Mouse (Mus musculus) midbrain, embryonic 16.5 days (tissue): Measurements from ENCODE around the gene Tenm3. TPM values are rescaled to one million over a fixed set of nuclear protein-coding genes. Genes with fewer than 3 reads are reported as not detected.

Source experiments
- ATAC-seq: fragments of 200-750 bp; cut with Nextera tagmentation; 2 replicates; pipeline ENCODE4 v1.8.0; 2017; ENCODE audit warnings: moderate TSS enrichment
- H3K27ac ChIP-seq: fragments of 300-500 bp; sonication (generic); 2 replicates; pipeline ENCODE4 v1.5.1; 2014; ENCODE audit warnings: mild to moderate bottlenecking, low read length, mixed read lengths
- H3K27me3 ChIP-seq: fragments of 300-500 bp; sonication (generic); 2 replicates; pipeline ENCODE4 v1.6.1; 2014; ENCODE audit warnings: low read depth, low read length, mixed read lengths; ENCODE audit not compliant: control insufficient read depth, insufficient read depth
- H3K36me3 ChIP-seq: fragments of 300-500 bp; sonication (generic); 2 replicates; pipeline ENCODE4 v1.6.1; 2014; ENCODE audit warnings: mild to moderate bottlenecking, low read length, moderate library complexity, mixed read lengths; ENCODE audit not compliant: control insufficient read depth, insufficient read depth
- H3K4me1 ChIP-seq: fragments of 300-500 bp; sonication (generic); 2 replicates; pipeline ENCODE4 v1.6.1; 2014; ENCODE audit warnings: mild to moderate bottlenecking, low read length, mixed read lengths; ENCODE audit not compliant: control insufficient read depth, insufficient read depth
- H3K4me2 ChIP-seq: fragments of 300-500 bp; sonication (generic); 2 replicates; pipeline ENCODE4 v1.6.1; 2014; ENCODE audit warnings: mild to moderate bottlenecking, low read length, mixed read lengths
- H3K4me3 ChIP-seq: fragments of 300-500 bp; sonication (generic); 2 replicates; pipeline ENCODE4 v1.5.1; 2014; ENCODE audit warnings: low read depth, mild to moderate bottlenecking, low read length, moderate library complexity, mixed read lengths
- H3K9ac ChIP-seq: fragments of 300-500 bp; sonication (generic); 2 replicates; pipeline ENCODE4 v1.6.1; 2014; ENCODE audit warnings: low read depth, low read length, mixed read lengths
- H3K9me3 ChIP-seq: fragments of 300-500 bp; sonication (generic); replicated peaks from 2 replicates; pipeline ENCODE4 v1.6.1; 2014; ENCODE audit warnings: mild to moderate bottlenecking, low read length, mixed read lengths; ENCODE audit not compliant: control insufficient read depth, poor library complexity, severe bottlenecking
- WGBS: fragments of 180-500 bp; shearing (Covaris S2); extraction: QIAGEN DNeasy Blood & Tissue Kit; methylation state at CpG from one replicate; pipeline ENCODE4 v1.1.7; 2014; 5-methylcytosine and 5-hydroxymethylcytosine counted together
- polyA plus RNA-seq: library from polyadenylated mRNA; unstranded; fragments of >200 nt; fragmentation: Nextera tagmentation; extraction: Ambion mirVana; gene quantifications from 2 replicates; pipeline ENCODE4 v1.2.1, GENCODE M21; 2015

Tenm3 gene
- polyA plus RNA-seq, 1 experiment from 2014 or later: 37.4 TPM

GRCm38 (mm10) chr8:48793729-48794128 is 50.0 kb downstream of the Tenm3 start:
- Histone ChIP-seq H3K9me3 (no peaks in the 10 kb centered on the region), H3K9ac (no peak overlapping the region), H3K27ac (no peak overlapping the region), H3K27me3 (no peaks in the 10 kb centered on the region), H3K4me3 (no peak overlapping the region), H3K4me2 (no peak overlapping the region), H3K36me3 (no peaks in the 10 kb centered on the region), H3K4me1 (peaks cover 3% of the 10 kb centered on the region; the same call in 1 of the 2 replicates)
- 33% methylated on average over 8 of the region's 8 CpGs for WGBS
- no peak for ATAC-seq

DNA sequence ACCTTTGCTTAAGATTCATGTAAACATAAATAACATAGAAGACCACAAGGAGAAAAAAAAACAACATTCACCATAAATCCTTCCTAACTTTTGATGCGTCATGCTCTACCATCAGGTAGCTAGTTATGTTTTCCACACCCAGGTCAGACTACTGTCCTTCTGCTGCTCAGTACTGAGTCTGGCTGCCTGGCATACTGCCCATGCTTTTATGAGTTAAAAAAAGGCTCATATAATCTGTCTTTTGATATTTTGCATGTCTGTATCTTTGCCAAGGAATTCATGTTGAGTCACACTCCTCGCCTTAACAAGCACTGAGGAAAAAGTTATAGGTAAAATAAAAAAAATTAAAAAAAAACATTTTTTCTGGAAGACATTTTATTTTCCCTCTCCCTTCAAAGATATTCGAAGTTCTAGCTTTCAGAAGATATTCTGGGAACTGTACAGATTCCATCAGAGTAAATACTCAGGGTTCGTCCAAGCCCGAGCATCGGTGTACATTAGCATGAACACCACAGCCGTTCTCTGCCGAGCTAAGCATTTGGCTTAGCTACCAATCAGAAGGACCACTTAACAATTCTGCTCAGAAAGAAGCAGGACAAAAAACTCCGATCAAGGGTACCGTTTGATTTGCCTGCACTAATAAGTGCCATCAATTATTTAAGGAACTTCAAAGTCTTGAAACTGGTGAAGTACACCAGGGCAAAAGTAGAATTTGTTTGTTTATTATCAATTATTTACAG is 51.0 kb downstream of the Tenm3 start:
- no peaks in the 10 kb centered on the region for H3K27me3 ChIP-seq
- WGBS: 55% methylated on average over 10 of the region's 10 CpGs
- no peak overlapping the region for H3K4me2 ChIP-seq
- no peaks in the 10 kb centered on the region for H3K9me3 ChIP-seq
- H3K4me1 ChIP-seq: peaks cover 3% of the 10 kb centered on the region; the same call in 1 of the 2 replicates
- H3K27ac ChIP-seq: no peak overlapping the region
- peak; percentile 54 for ATAC-seq
- H3K9ac ChIP-seq: no peak overlapping the region
- H3K36me3 ChIP-seq: no peaks in the 10 kb centered on the region
- no peak overlapping the region for H3K4me3 ChIP-seq

DNA sequence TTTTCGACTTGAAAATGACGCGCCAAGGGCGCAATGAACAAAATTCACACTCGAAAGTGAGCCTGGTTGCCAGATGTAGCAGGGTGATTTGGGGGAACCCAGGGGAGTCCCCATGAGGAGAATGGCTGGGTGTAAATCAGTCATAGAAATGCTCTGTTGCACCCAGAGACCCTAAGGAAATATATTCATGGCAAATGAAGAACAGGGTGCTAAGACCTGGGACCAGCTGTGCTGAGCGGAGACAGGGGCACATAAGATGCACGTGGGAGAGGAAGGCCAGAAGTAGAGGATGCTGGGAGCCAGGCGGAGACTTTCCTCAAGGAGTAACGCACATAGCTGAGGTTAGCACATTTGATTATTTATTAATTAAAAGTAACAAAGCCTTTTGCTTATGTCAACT is 60.4 kb downstream of the Tenm3 start:
- Histone ChIP-seq H3K27ac (no peak overlapping the region), H3K9ac (no peak overlapping the region), H3K27me3 (no peaks in the 10 kb centered on the region), H3K9me3 (no peaks in the 10 kb centered on the region), H3K4me2 (no peak overlapping the region), H3K4me3 (no peak overlapping the region), H3K4me1 (peaks cover under 1% of the 10 kb centered on the region; the same call in 1 of the 2 replicates), H3K36me3 (no peaks in the 10 kb centered on the region)
- WGBS: 92% methylated on average over 9 of the region's 9 CpGs
- ATAC-seq: no peak

- H3K4me2 ChIP-seq: no peak overlapping the region
- 84% methylated on average over 6 of the region's 6 CpGs for WGBS
- no peaks in the 10 kb centered on the region for H3K9me3 ChIP-seq
- H3K27me3 ChIP-seq: no peaks in the 10 kb centered on the region
- peaks cover 7% of the 10 kb centered on the region for H3K4me1 ChIP-seq
- ATAC-seq: no peak
- no peaks in the 10 kb centered on the region for H3K36me3 ChIP-seq
- H3K4me3 ChIP-seq: no peak overlapping the region
- H3K9ac ChIP-seq: no peak overlapping the region
- no peak overlapping the region for H3K27ac ChIP-seq
These were observed 63.1 kb downstream of the Tenm3 start for GRCm38 (mm10) chr8:48780628-48781027.

DNA sequence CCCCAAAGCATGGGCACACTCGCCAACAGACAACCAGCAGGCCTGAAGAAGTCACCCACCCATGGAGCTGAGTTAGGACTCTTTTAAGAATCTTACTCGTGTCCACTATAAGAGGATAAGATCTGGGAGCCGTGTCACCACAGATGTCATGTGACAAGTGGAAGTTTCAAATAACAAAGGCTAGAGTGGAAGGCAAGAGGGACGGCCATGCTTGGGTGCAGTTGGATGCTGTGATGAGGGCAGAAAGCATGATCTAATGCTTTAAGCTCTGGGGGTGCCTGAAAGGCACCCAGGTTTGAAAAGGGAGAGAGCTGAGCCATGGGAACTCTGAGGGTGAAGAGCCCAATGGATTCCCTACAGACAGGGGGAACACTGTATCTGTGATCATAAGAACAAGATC is 64.6 kb downstream of the Tenm3 start:
- Histone ChIP-seq H3K4me2 (no peak overlapping the region), H3K27ac (no peak overlapping the region), H3K9ac (no peak overlapping the region), H3K9me3 (no peaks in the 10 kb centered on the region), H3K36me3 (no peaks in the 10 kb centered on the region), H3K4me3 (no peak overlapping the region), H3K27me3 (no peaks in the 10 kb centered on the region), H3K4me1 (peaks cover 14% of the 10 kb centered on the region)
- no peak for ATAC-seq
- 65% methylated on average over 4 of the region's 4 CpGs for WGBS

- Histone ChIP-seq H3K9me3 (no peaks in the 10 kb centered on the region), H3K4me1 (peaks cover 14% of the 10 kb centered on the region), H3K4me3 (peak overlapping the region; percentile 26), H3K9ac (peak overlapping the region; percentile 35; the same call in 1 of the 2 replicates), H3K27ac (no peak overlapping the region), H3K27me3 (no peaks in the 10 kb centered on the region), H3K36me3 (no peaks in the 10 kb centered on the region), H3K4me2 (peak overlapping the region; percentile 54)
- 11% methylated on average over 9 of the region's 9 CpGs for WGBS
- peak; percentile 61; the same call in 1 of the 2 replicates for ATAC-seq
These were observed 67.7 kb downstream of the Tenm3 start for GRCm38 (mm10) chr8:48776081-48776480.

DNA sequence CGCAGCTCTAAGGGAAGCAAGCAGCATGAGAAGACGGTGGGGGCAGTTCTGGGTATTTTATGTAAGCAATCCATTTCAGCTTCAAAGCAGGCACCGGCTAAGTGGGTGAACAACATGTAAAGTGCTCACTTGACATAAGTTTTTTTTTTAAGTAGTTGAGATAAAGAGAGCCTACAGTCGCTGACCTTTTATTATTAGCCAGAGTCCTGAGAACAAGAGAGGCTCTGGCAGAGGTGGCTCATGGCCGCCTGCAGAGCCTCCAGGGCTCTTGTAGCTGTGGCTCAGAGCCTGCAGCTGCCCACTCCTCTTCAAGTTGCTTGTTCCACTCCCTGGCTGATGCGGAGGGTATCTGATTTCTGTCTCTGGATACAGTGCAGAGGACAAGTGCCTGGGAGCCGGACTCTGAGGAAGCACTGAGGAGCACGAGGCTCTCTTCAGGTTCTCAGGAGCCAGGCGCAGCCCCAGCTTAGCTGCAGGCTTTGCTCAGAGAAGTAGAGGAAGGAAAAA is 68.2 kb downstream of the Tenm3 start:
- H3K4me3 ChIP-seq: peak overlapping the region; percentile 26
- H3K4me1 ChIP-seq: peaks cover 14% of the 10 kb centered on the region
- no peaks in the 10 kb centered on the region for H3K9me3 ChIP-seq
- no peaks in the 10 kb centered on the region for H3K36me3 ChIP-seq
- WGBS: 3% methylated on average over 9 of the region's 9 CpGs
- no peaks in the 10 kb centered on the region for H3K27me3 ChIP-seq
- peak overlapping the region; percentile 54 for H3K4me2 ChIP-seq
- no peak overlapping the region for H3K27ac ChIP-seq
- peak overlapping the region; percentile 46; the same call in 1 of the 2 replicates for H3K9ac ChIP-seq
- ATAC-seq: peak; percentile 44

GRCm38 (mm10) chr8:48774837-48775236 is 68.9 kb downstream of the Tenm3 start:
- whole genome bisulfite sequencing: 13% methylated on average over 4 of the region's 4 CpGs
- ATAC-seq: no peak
- H3K9me3 ChIP-seq: no peaks in the 10 kb centered on the region

DNA sequence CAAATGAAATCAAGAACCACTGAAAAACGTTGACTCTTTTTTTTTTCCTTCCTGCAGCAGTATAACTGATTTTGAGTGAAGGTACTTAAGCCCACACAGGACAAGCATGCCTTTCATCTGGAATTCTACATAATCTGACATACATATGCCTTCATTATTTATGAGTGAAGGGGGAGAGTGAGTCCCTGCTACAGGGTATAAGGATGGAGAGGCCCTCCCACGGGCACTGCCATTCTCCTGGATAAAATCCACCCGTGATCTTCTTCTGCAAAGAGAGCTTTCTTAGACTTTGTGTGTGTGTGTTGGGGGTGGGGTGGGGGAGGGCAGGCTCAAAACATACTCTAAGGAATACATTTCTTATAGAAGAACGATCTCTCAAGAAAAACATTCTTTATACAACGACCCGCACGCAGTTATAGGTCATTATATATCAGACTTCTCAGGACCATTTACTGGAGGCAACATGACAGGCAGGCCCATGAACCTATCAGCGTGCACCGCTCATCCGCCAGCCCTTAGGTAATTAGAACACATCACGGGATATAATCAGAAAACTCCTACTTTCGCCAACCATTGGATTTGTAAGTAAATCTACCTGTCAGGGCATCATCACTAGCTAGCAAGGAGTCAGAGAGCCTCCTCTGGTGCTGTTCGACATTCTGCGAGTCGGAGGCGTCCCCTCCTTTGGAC is 77.1 kb downstream of the Tenm3 start:
- no peaks in the 10 kb centered on the region for H3K27me3 ChIP-seq
- no peak overlapping the region for H3K27ac ChIP-seq
- WGBS: 60% methylated on average over 16 of the region's 16 CpGs
- H3K9ac ChIP-seq: no peak overlapping the region
- peak; percentile 60 for ATAC-seq
- no peaks in the 10 kb centered on the region for H3K36me3 ChIP-seq
- peaks cover 7% of the 10 kb centered on the region; the same call in 1 of the 2 replicates for H3K4me1 ChIP-seq
- no peak overlapping the region for H3K4me3 ChIP-seq
- H3K4me2 ChIP-seq: no peak overlapping the region
- H3K9me3 ChIP-seq: no peaks in the 10 kb centered on the region

More at GRCm38 (mm10) chr8:48774837-48775236, 68.9 kb downstream of the Tenm3 start:
- H3K9ac ChIP-seq: no peak overlapping the region
- H3K4me1 ChIP-seq: peaks cover 14% of the 10 kb centered on the region
- no peaks in the 10 kb centered on the region for H3K36me3 ChIP-seq
- no peaks in the 10 kb centered on the region for H3K27me3 ChIP-seq
- no peak overlapping the region for H3K4me2 ChIP-seq
- no peak overlapping the region for H3K27ac ChIP-seq
- no peak overlapping the region for H3K4me3 ChIP-seq
